Mouse (Mus musculus) heart, postnatal 4 days (tissue): Measurements from ENCODE around the gene Flrt3. TPM values are rescaled to one million over a fixed set of nuclear protein-coding genes. Genes with fewer than 3 reads are reported as not detected.

Source experiments
- DNase-seq: peaks from one replicate; pipeline ENCODE4 v3.0.0; 2021
- total RNA-seq, 2 experiments: library from RNA; stranded (reverse); gene quantifications; 2 replicates each; pipeline ENCODE4 v1.2.3; 2021

Flrt3 gene
- total RNA-seq, 2 experiments from 2014 or later, result 0.86 to 1.3 TPM

GRCm38 (mm10) chr2:140621730-140622337 lies 49.4 kb downstream of the Flrt3 start:
- DNase-seq, result no peak

- DNase-seq, result no peak
These were observed 55.8 kb downstream of the Flrt3 start for GRCm38 (mm10) chr2:140615451-140615850.
